Mouse (Mus musculus): Measurements from ENCODE around the gene Mfrp.

DNA sequence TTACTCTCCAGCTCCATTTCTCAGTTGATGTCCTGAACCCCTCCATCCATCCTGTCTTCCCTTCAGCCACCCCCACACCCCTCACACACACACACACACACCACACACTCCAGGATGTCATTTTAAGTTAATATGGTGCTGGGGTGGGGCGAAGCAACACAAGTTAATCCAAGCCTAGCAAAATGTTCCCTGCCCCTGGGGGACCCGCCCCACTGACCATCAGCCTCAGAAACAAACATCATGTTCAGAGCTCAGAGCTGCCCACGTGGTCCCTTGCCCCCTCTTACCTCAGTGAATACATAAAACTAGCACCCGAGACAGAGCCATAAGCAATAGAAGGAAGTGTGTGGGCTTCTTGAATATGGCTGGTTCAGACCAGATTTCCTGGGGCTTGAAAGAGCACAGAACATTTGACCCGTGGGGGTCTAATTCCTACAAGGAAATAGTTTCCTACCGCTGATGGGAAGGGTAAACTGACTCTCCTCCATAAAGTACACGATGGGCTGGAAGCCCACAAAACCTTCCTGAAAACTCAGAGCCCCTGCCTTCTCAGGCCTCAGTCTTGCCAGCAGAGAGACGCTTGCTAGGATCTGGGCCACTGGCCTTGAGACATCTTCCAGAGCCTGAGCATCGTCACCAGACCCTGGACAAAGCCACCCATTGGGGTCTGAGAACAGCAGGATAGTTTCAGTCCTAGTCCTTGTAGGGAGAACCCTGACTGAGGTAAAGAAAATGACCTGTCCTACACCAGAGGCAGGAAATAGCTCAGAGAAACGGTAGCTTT lies 21.3 kb upstream of the Mfrp start:
- TF ChIP-seq POLR2A (IDR thresholded peaks at IDR 0.05; ENCODE audit: borderline replicate concordance, control insufficient read depth, low read depth, low read length): no peak
- no peak for TF ChIP-seq CTCF (IDR thresholded peaks at IDR 0.05; ENCODE audit: control insufficient read depth, insufficient read depth, low read length)

Data from bone marrow, adult 2 months (tissue).